Mouse (Mus musculus): ENCODE results near the gene Ndel1. TPM values are rescaled to one million over a fixed set of nuclear protein-coding genes. Genes with fewer than 3 reads are reported as not detected.

Ndel1 gene
- polyA plus RNA-seq, 2 experiments: 21.1 to 28.1 TPM

- Histone ChIP-seq H3K27ac (no peak within 1 kb of the TSS), H3K36me3 (replicated peaks; ENCODE audit: control insufficient read depth, insufficient read depth, low read depth) (no peaks in the 10 kb centered on the region), H3K4me3 (ENCODE audit: insufficient read depth in 1 of 2, low read depth in 2 of 2, low read length in 2 of 2) (no peak within 1 kb of the TSS), H3K27me3 (ENCODE audit: control insufficient read depth, insufficient read depth, low read length) (no peaks in the 10 kb centered on the region), H3K4me1 (replicated peaks; ENCODE audit: control insufficient read depth in 2 of 2, insufficient read depth in 2 of 2, low read length in 1 of 2) (peaks cover 19 to 30% of the 10 kb centered on the region in 2 experiments), H3K4me2 (ENCODE audit: low read depth) (no peak within 1 kb of the TSS), H3K9me3 (ENCODE audit: control insufficient read depth, low read length) (no peaks in the 10 kb centered on the region), H3K9ac (replicated peaks) (no peak within 1 kb of the TSS)
- TF ChIP-seq CTCF (IDR thresholded peaks at IDR 0.05; ENCODE audit: low read depth) (no peak), EP300 (IDR thresholded peaks at IDR 0.05; ENCODE audit: low read depth) (no peak)
- DNase-seq (ENCODE audit: low read depth in 3 of 3, low spot score in 3 of 3): no peak
- WGBS (ENCODE audit: insufficient replicate concordance): 40% methylated on average over 6 of the region's 6 CpGs
- ATAC-seq (ENCODE audit: insufficient read depth): no peak
Observed at GRCm38 (mm10) chr11:68888253-68888652, 16.6 kb upstream of the Ndel1 start, which contains the start of gene Rnf222. Gene Rnf222, plus strand, starts transcription at chr11:68888553.

GRCm38 (mm10) chr11:68886091-68886490 lies 14.4 kb upstream of the Ndel1 start:
- no peak for DNase-seq (ENCODE audit: low read depth in 3 of 3, low spot score in 3 of 3)
- no peak overlapping the region for H3K4me2 ChIP-seq (ENCODE audit: low read depth)
- WGBS (ENCODE audit: insufficient replicate concordance): 80% methylated on average over 5 of the region's 5 CpGs
- no peak overlapping the region for H3K27ac ChIP-seq
- no peaks in the 10 kb centered on the region for H3K27me3 ChIP-seq (ENCODE audit: control insufficient read depth, insufficient read depth, low read length)
- H3K4me1 ChIP-seq (replicated peaks; ENCODE audit: control insufficient read depth in 2 of 2, insufficient read depth in 2 of 2, low read length in 1 of 2): peaks cover 15 to 24% of the 10 kb centered on the region in 2 experiments
- no peaks in the 10 kb centered on the region for H3K9me3 ChIP-seq (ENCODE audit: control insufficient read depth, low read length)
- no peak for ATAC-seq (ENCODE audit: insufficient read depth)
- no peak for TF ChIP-seq CTCF (IDR thresholded peaks at IDR 0.05; ENCODE audit: low read depth)
- TF ChIP-seq EP300 (IDR thresholded peaks at IDR 0.05; ENCODE audit: low read depth): no peak
- H3K36me3 ChIP-seq (replicated peaks; ENCODE audit: control insufficient read depth, insufficient read depth, low read depth): no peaks in the 10 kb centered on the region
- H3K4me3 ChIP-seq (ENCODE audit: insufficient read depth in 1 of 2, low read depth in 2 of 2, low read length in 2 of 2): no peak overlapping the region
- no peak overlapping the region for H3K9ac ChIP-seq (replicated peaks)

GRCm38 (mm10) chr11:68884368-68884767 lies 12.7 kb upstream of the Ndel1 start:
- WGBS (ENCODE audit: insufficient replicate concordance): 29% methylated on average over 5 of the region's 5 CpGs
- H3K27ac ChIP-seq: peak overlapping the region; percentile 63

GRCm38 (mm10) chr11:68883843-68884242 lies 12.2 kb upstream of the Ndel1 start:
- no peak for ATAC-seq (ENCODE audit: insufficient read depth)
- no peak for DNase-seq (ENCODE audit: low read depth in 3 of 3, low spot score in 3 of 3)
- no peaks in the 10 kb centered on the region for H3K9me3 ChIP-seq (ENCODE audit: control insufficient read depth, low read length)
- H3K27me3 ChIP-seq (ENCODE audit: control insufficient read depth, insufficient read depth, low read length): no peaks in the 10 kb centered on the region
- peak overlapping the region; percentile 53 for H3K9ac ChIP-seq (replicated peaks)
- H3K4me1 ChIP-seq (replicated peaks; ENCODE audit: control insufficient read depth in 2 of 2, insufficient read depth in 2 of 2, low read length in 1 of 2): peaks cover 15 to 21% of the 10 kb centered on the region in 2 experiments
- WGBS (ENCODE audit: insufficient replicate concordance): 72% methylated on average over 2 of the region's 2 CpGs
- H3K4me3 ChIP-seq (ENCODE audit: insufficient read depth in 1 of 2, low read depth in 2 of 2, low read length in 2 of 2): peak overlapping the region in 1 of 2 experiments; percentile 18; a peak in 1 of 4 replicates
- no peaks in the 10 kb centered on the region for H3K36me3 ChIP-seq (replicated peaks; ENCODE audit: control insufficient read depth, insufficient read depth, low read depth)
- TF ChIP-seq CTCF (IDR thresholded peaks at IDR 0.05; ENCODE audit: low read depth) (no peak), EP300 (IDR thresholded peaks at IDR 0.05; ENCODE audit: low read depth) (no peak)
- peak overlapping the region; percentile 63 for H3K27ac ChIP-seq
- H3K4me2 ChIP-seq (ENCODE audit: low read depth): peak overlapping the region; percentile 68

More at GRCm38 (mm10) chr11:68884368-68884767, 12.7 kb upstream of the Ndel1 start:
- Histone ChIP-seq H3K36me3 (replicated peaks; ENCODE audit: control insufficient read depth, insufficient read depth, low read depth) (no peaks in the 10 kb centered on the region), H3K4me1 (replicated peaks; ENCODE audit: control insufficient read depth in 2 of 2, insufficient read depth in 2 of 2, low read length in 1 of 2) (peaks cover 15 to 22% of the 10 kb centered on the region in 2 experiments), H3K4me2 (ENCODE audit: low read depth) (peak overlapping the region; percentile 68), H3K27me3 (ENCODE audit: control insufficient read depth, insufficient read depth, low read length) (no peaks in the 10 kb centered on the region), H3K4me3 (ENCODE audit: insufficient read depth in 1 of 2, low read depth in 2 of 2, low read length in 2 of 2) (peak overlapping the region in 1 of 2 experiments; percentile 18; a peak in 1 of 4 replicates), H3K9me3 (ENCODE audit: control insufficient read depth, low read length) (no peaks in the 10 kb centered on the region), H3K9ac (replicated peaks) (peak overlapping the region; percentile 53)
- TF ChIP-seq CTCF (IDR thresholded peaks at IDR 0.05; ENCODE audit: low read depth): no peak
- no peak for TF ChIP-seq EP300 (IDR thresholded peaks at IDR 0.05; ENCODE audit: low read depth)
- DNase-seq (ENCODE audit: low read depth in 3 of 3, low spot score in 3 of 3): peak; percentile 59 to 64 (median 62)
- ATAC-seq (ENCODE audit: insufficient read depth): peak; percentile 95

GRCm38 (mm10) chr11:68882107-68882506 lies 10.4 kb upstream of the Ndel1 start:
- Histone ChIP-seq H3K4me3 (ENCODE audit: insufficient read depth in 1 of 2, low read depth in 2 of 2, low read length in 2 of 2) (no peak overlapping the region), H3K4me2 (ENCODE audit: low read depth) (no peak overlapping the region), H3K27ac (no peak overlapping the region), H3K9ac (replicated peaks) (no peak overlapping the region), H3K9me3 (ENCODE audit: control insufficient read depth, low read length) (no peaks in the 10 kb centered on the region), H3K36me3 (replicated peaks; ENCODE audit: control insufficient read depth, insufficient read depth, low read depth) (no peaks in the 10 kb centered on the region), H3K27me3 (ENCODE audit: control insufficient read depth, insufficient read depth, low read length) (no peaks in the 10 kb centered on the region), H3K4me1 (replicated peaks; ENCODE audit: control insufficient read depth in 2 of 2, insufficient read depth in 2 of 2, low read length in 1 of 2) (peaks cover 15 to 28% of the 10 kb centered on the region in 2 experiments)
- 40% methylated on average over 14 of the region's 14 CpGs for WGBS (ENCODE audit: insufficient replicate concordance)
- ATAC-seq (ENCODE audit: insufficient read depth): no peak
- no peak for TF ChIP-seq CTCF (IDR thresholded peaks at IDR 0.05; ENCODE audit: low read depth)
- TF ChIP-seq EP300 (IDR thresholded peaks at IDR 0.05; ENCODE audit: low read depth): no peak
- DNase-seq (ENCODE audit: low read depth in 3 of 3, low spot score in 3 of 3): no peak
